Mouse (Mus musculus) lung, adult 2 months (tissue): ENCODE measurements around the gene U2af2. TPM values are rescaled to one million over a fixed set of nuclear protein-coding genes. Genes with fewer than 3 reads are reported as not detected.

Source experiments
- DNase-seq: peaks from one replicate; pipeline ENCODE4 v3.0.0; 2022
- H3K4me1 ChIP-seq: fragments of 200-500 bp; 2 replicates; pipeline ENCODE4 v1.6.1; 2011; ENCODE audit warnings: low read length; ENCODE audit not compliant: control insufficient read depth, insufficient read depth
- H3K4me3 ChIP-seq: fragments of 200-500 bp; replicated peaks from 2 replicates; pipeline ENCODE3; 2011; ENCODE audit warnings: low read depth, mild to moderate bottlenecking, control low read depth, low read length; ENCODE audit errors: extremely low read depth
- CTCF ChIP-seq: fragments of 200-500 bp; IDR thresholded peaks from 2 replicates; pipeline ENCODE4 v1.5.1; 2011; ENCODE audit warnings: mild to moderate bottlenecking, low read length, control low read depth; ENCODE audit not compliant: insufficient read depth
- POLR2A ChIP-seq: fragments of 200-500 bp; IDR thresholded peaks from 2 replicates; pipeline ENCODE4 v1.6.1; 2011; ENCODE audit warnings: low read depth, mild to moderate bottlenecking, control low read depth, low read length, borderline replicate concordance; ENCODE audit errors: extremely low read depth
- WGBS: fragments of 180-500 bp; shearing (Covaris S2); methylation state at CpG from one replicate; pipeline ENCODE4 v1.1.7; 2018; 5-methylcytosine and 5-hydroxymethylcytosine counted together
- polyA plus RNA-seq: library from polyadenylated mRNA; depleted of rRNA; stranded (reverse); fragments of >200 nt; gene quantifications from 2 replicates; pipeline ENCODE4 v1.2.3, GENCODE M21; 2012

U2af2 gene
- polyA plus RNA-seq, 1 experiment: 189 TPM

- no peak for DNase-seq
- peaks cover 4% of the 10 kb centered on the region; the same call in 1 of the 2 replicates for H3K4me1 ChIP-seq
- H3K4me3 ChIP-seq: no peak overlapping the region
- TF ChIP-seq CTCF (no peak), POLR2A (no peak)
- 23% methylated on average over 32 of the region's 32 CpGs for WGBS
These were observed 8.3 kb upstream of the U2af2 start for GRCm38 (mm10) chr7:5053456-5054179.

DNA sequence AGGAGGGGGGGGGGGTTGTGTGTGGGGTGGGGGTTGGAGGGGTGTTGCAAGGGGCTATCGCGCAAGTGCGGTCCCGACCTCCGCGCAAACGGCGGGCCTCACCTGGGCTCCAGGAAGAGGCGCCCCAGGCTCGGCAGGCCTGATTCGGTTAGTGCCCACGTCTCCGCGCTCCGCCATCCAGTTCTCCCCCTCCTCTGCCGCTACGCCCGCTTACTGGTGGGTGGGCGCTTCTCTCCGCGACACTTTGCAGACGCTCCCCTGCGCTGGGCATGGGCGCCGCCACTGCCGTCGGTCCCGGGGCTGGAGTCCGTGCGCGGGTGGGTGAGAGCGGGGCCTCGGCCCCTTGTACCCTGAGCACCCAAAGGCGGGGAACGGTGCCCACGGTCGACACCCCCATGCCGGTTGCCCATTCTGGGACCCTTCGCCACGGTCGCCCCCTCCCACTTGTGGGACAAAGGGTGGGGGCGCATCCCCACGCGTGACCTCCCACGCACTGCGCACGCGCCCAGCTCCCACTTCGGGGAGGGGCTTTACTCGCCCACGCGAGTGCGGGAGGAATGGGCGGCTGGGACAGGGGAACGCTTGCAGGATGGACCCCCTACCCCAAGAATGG is 5.2 kb upstream of the U2af2 start:
- no peak for TF ChIP-seq POLR2A
- TF ChIP-seq CTCF: no peak
- Histone ChIP-seq H3K4me1 (peaks cover 4% of the 10 kb centered on the region; the same call in 1 of the 2 replicates), H3K4me3 (no peak overlapping the region)
- WGBS: 4% methylated on average over 55 of the region's 55 CpGs
- no peak for DNase-seq

DNA sequence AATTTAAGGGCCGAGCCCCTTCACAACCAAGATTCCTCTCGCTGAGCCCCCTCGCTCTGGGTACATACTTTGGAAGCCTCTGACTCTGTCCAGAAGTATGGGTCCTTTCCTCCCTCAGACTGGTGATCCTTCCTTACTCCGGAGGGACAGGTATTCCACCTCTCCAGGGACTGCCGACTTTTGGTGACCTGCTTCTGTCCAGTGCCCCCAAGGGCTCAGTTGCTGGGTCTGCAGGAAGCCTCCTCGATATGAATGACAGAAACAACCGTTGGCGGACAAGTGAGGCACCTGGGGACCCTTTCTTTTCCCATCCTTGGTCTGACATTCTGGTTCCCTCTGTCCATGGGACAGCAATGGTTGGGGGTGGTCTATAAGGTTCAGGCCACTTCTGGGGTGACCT is 4.6 kb upstream of the U2af2 start:
- DNase-seq: no peak
- H3K4me3 ChIP-seq: no peak overlapping the region
- TF ChIP-seq CTCF (no peak), POLR2A (no peak)
- peaks cover 4% of the 10 kb centered on the region; the same call in 1 of the 2 replicates for H3K4me1 ChIP-seq
- 40% methylated on average over 8 of the region's 8 CpGs for whole genome bisulfite sequencing

GRCm38 (mm10) chr7:5057804-5058203 is 4.1 kb upstream of the U2af2 start:
- Histone ChIP-seq H3K4me3 (no peak overlapping the region), H3K4me1 (peaks cover 4% of the 10 kb centered on the region; the same call in 1 of the 2 replicates)
- 36% methylated on average over 11 of the region's 11 CpGs for WGBS
- TF ChIP-seq POLR2A (no peak), CTCF (no peak)
- no peak for DNase-seq

DNA sequence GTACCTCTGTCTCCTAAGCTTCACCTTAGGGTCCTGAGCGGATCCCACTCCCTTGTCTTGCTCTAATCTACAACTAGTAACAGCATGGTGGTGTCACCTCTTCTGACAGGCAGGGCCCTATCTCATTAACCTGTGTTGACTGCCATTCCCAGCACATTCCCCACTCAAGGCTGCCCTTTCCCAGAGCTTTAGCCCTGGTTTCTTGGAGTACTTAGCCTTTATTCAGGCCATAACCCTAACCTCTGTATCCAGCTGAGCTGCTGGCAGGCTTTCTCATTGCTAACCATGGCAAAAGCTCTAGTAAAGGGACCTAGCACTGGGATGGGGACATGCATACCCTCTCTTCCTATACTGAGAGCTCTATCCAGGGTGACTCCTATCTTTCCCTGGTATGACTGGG is 3.3 kb upstream of the U2af2 start:
- peaks cover 4% of the 10 kb centered on the region for H3K4me1 ChIP-seq
- WGBS: 97% methylated on average over 1 of the region's 1 CpGs
- H3K4me3 ChIP-seq: no peak overlapping the region
- DNase-seq: no peak
- TF ChIP-seq CTCF: no peak
- no peak for TF ChIP-seq POLR2A

GRCm38 (mm10) chr7:5059421-5059820 is 2.5 kb upstream of the U2af2 start:
- TF ChIP-seq POLR2A (no peak), CTCF (no peak)
- H3K4me1 ChIP-seq: peaks cover 4% of the 10 kb centered on the region
- no peak overlapping the region for H3K4me3 ChIP-seq
- no peak for DNase-seq
- 83% methylated on average over 12 of the region's 12 CpGs for WGBS

- TF ChIP-seq POLR2A (no peak), CTCF (peak; percentile 73)
- Histone ChIP-seq H3K4me1 (peaks cover 4% of the 10 kb centered on the region), H3K4me3 (peak overlapping the region; percentile 29)
- DNase-seq: peak; percentile 71
- WGBS: 2% methylated on average over 27 of the region's 27 CpGs
These were observed 1.7 kb upstream of the U2af2 start for GRCm38 (mm10) chr7:5060239-5060731.

DNA sequence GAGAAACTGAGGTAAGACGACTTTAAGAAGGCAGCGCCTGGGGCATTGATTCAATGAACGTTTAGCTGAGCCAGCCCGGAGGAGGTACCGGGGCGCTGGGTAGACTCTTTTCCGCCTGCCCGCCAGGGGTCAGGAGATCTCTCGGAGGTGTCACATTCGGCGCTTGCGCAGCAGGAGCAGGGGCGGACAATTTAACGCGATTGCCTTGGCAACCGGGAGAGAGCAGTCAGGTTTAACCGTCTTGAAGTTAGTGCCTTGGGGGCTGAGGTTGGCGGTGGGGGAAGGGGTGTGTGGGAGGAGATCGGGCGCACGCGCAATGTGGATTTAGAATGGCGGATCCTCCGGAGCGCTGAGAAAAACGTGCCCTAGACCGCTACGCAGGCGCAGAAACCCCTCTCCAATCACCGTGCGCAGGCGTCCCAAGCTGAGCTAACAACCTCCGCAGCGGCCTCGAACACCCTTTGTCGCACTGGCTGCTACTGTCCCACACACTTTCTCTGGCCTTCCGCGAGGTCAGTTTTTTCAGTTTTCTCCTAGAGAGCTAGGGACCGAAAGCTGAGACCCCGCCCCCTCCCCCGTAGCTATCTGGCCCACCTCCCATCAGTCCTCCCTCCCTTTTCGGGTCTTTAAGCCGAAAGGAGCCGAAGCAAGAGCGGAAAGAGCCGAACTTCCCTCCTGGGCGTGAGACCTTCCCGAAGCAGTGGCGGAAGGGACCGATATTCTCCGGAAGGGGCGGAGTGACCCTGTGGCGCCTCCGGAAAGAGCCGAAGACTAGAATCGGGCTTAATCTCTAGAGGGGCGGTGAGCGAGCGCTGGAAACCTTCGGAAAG is 784 bp upstream of the U2af2 start:
- DNase-seq: peak; percentile 97
- WGBS: under 1% methylated on average over 60 of the region's 60 CpGs
- H3K4me1 ChIP-seq: peaks cover 4% of the 10 kb centered on the region
- TF ChIP-seq CTCF (peak; percentile 54), POLR2A (peak; percentile 47; the same call in 1 of the 2 replicates)
- H3K4me3 ChIP-seq: peak overlapping the region; percentile 95

DNA sequence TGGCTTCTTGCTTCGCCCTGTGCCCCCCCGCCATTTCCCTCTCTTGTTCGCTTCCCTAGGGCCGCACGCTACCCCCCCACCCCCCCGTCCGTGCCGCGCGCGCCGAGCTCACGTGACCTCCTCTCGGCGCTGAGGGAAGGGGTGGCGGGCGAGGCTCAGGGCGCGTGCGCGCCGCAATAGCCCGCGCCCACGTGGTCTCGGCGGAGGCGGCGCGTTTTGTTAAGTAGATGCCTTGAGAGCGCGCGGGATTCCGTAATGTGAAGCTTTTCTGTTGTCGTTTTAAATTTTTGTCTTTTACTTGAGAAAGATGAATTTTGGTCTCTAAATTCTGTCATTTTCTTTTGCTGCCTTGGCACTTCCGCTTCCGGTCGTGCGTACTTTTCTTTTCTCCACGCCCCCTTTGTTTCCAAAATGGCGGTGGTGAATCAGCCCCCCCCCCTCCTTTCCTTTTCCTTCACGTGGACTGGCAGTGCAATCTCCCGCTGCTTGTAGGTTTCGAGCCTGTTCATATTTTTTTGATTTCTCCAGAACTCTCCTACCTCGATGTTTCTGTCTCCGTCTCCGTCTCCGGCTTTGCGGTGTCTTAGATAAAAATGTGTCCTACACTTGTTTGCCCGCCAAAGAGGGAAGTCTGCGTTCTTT is 538 bp downstream of the U2af2 start:
- H3K4me3 ChIP-seq: peak overlapping the region; percentile 88
- no peak for DNase-seq
- H3K4me1 ChIP-seq: peaks cover 4% of the 10 kb centered on the region
- under 1% methylated on average over 50 of the region's 51 CpGs for WGBS
- no peak for TF ChIP-seq POLR2A
- TF ChIP-seq CTCF: no peak
